In genomic region chr6:36766941-36767340, GRCm38 (mm10) we compare ENCODE assay signal across 12 mouse cellular contexts.
"Had no signal": no experiment of that assay in that cellular context is flagged by ENCODE, and none has a peak within 500 bp of the region (broad histone marks: within the 10 kb centered on the region; RNA-seq: fewer than 3 reads in every experiment).

No protein-coding gene starts in this region.

- DNase-seq: lung, adult 18-20 months; lung, embryonic 14.5 days; lung, postnatal 10 days; lung, postnatal 4 days; retina, postnatal 1 day; right cerebral cortex, adult 18-20 months; right cerebral cortex, postnatal 25 days; right cerebral cortex, postnatal 4 days; spleen, adult 18-20 months; thymus, adult 18-20 months; thymus, postnatal 14 days; thymus, postnatal 36 days had no signal
